Mouse (Mus musculus) A20 (cell line): ENCODE data around the gene 1700001O22Rik.

ENCODE experiments used
- DNase-seq: peaks from one replicate; pipeline ENCODE4 v3.0.0-alpha.2; 2011; ENCODE audit warnings: low read depth, low spot score

Gene 1700001O22Rik

GRCm38 (mm10) chr2:30779241-30779640, 24.2 kb downstream of the 1700001O22Rik start:
- DNase-seq: no peak

- DNase-seq: no peak
These were observed 25.2 kb downstream of the 1700001O22Rik start for GRCm38 (mm10) chr2:30778235-30778634.

GRCm38 (mm10) chr2:30777266-30777665, 26.2 kb downstream of the 1700001O22Rik start:
- DNase-seq: no peak

GRCm38 (mm10) chr2:30775955-30776354, 27.5 kb downstream of the 1700001O22Rik start:
- peak; percentile 12 for DNase-seq

GRCm38 (mm10) chr2:30773313-30774005, 30.0 kb downstream of the 1700001O22Rik start:
- no peak for DNase-seq

GRCm38 (mm10) chr2:30772581-30773312, 30.7 kb downstream of the 1700001O22Rik start:
- no peak for DNase-seq

GRCm38 (mm10) chr2:30771806-30772460, 31.5 kb downstream of the 1700001O22Rik start:
- DNase-seq: no peak

GRCm38 (mm10) chr2:30771368-30771805, 32.1 kb downstream of the 1700001O22Rik start:
- no peak for DNase-seq

GRCm38 (mm10) chr2:30769187-30769586, 34.3 kb downstream of the 1700001O22Rik start:
- peak; percentile 54 for DNase-seq

GRCm38 (mm10) chr2:30768529-30768928, 34.9 kb downstream of the 1700001O22Rik start:
- DNase-seq: no peak

- no peak for DNase-seq
These were observed 35.7 kb downstream of the 1700001O22Rik start for GRCm38 (mm10) chr2:30767626-30768240.

- DNase-seq: no peak
These were observed 37.0 kb downstream of the 1700001O22Rik start for GRCm38 (mm10) chr2:30766446-30766845.

- DNase-seq: no peak
These were observed 42.8 kb downstream of the 1700001O22Rik start for GRCm38 (mm10) chr2:30760706-30761105.

GRCm38 (mm10) chr2:30759858-30760547, 43.5 kb downstream of the 1700001O22Rik start:
- DNase-seq: no peak

GRCm38 (mm10) chr2:30759442-30759841, 44.0 kb downstream of the 1700001O22Rik start:
- no peak for DNase-seq

- DNase-seq: no peak
These were observed 44.4 kb downstream of the 1700001O22Rik start for GRCm38 (mm10) chr2:30759088-30759374.

- no peak for DNase-seq
These were observed 44.9 kb downstream of the 1700001O22Rik start for GRCm38 (mm10) chr2:30758341-30759087.

- DNase-seq: no peak
These were observed 46.3 kb downstream of the 1700001O22Rik start for GRCm38 (mm10) chr2:30756962-30757715.

- no peak for DNase-seq
These were observed 47.3 kb downstream of the 1700001O22Rik start for GRCm38 (mm10) chr2:30755985-30756765.
